Mouse (Mus musculus): Measurements from ENCODE around the gene Gdf1.

The Gdf1 gene

GRCm38 (mm10) chr8:70329124-70329834, at the start of gene Gdf1:
Gene Gdf1 (plus strand): TSS chr8:70329817.
- DNase-seq (ENCODE audit: low spot score), result no peak

GRCm38 (mm10) chr8:70281001-70281400, 48.6 kb upstream of the Gdf1 start:
- DNase-seq (ENCODE audit: low spot score), result no peak

- peak; percentile 85 for DNase-seq (ENCODE audit: low spot score)
These were observed 46.9 kb upstream of the Gdf1 start, which contains the start of gene Homer3 for GRCm38 (mm10) chr8:70282603-70283135. Gene Homer3 (plus strand): TSS chr8:70282827.

GRCm38 (mm10) chr8:70283136-70284077, 46.2 kb upstream of the Gdf1 start:
- peak; percentile 54 for DNase-seq (ENCODE audit: low spot score)

GRCm38 (mm10) chr8:70284421-70284820, 45.2 kb upstream of the Gdf1 start:
- no peak for DNase-seq (ENCODE audit: low spot score)

- no peak for DNase-seq (ENCODE audit: low spot score)
These were observed 44.3 kb upstream of the Gdf1 start for GRCm38 (mm10) chr8:70285304-70285703.

- no peak for DNase-seq (ENCODE audit: low spot score)
These were observed 42.9 kb upstream of the Gdf1 start for GRCm38 (mm10) chr8:70286737-70287136.

- DNase-seq (ENCODE audit: low spot score), result peak; percentile 76
These were observed 35.6 kb upstream of the Gdf1 start for GRCm38 (mm10) chr8:70293988-70294405.

- DNase-seq (ENCODE audit: low spot score), result no peak
These were observed 28.7 kb upstream of the Gdf1 start for GRCm38 (mm10) chr8:70300881-70301280.

- peak; percentile 93 for DNase-seq (ENCODE audit: low spot score)
These were observed 27.2 kb upstream of the Gdf1 start, which contains the start of the genes Ddx49 and Cope for GRCm38 (mm10) chr8:70302358-70302890. Gene Ddx49 (minus strand): TSS chr8:70302489. Gene Cope (plus strand): TSS chr8:70302518.

- DNase-seq (ENCODE audit: low spot score), result no peak
These were observed 26.7 kb upstream of the Gdf1 start for GRCm38 (mm10) chr8:70302901-70303300.

- DNase-seq (ENCODE audit: low spot score), result peak; percentile 37
These were observed 20.3 kb upstream of the Gdf1 start for GRCm38 (mm10) chr8:70309311-70309710.

- peak; percentile 93 for DNase-seq (ENCODE audit: low spot score)
These were observed 16.2 kb upstream of the Gdf1 start for GRCm38 (mm10) chr8:70313399-70313798.

- DNase-seq (ENCODE audit: low spot score), result peak; percentile 78
These were observed 13.8 kb upstream of the Gdf1 start, which contains the start of gene Cers1 for GRCm38 (mm10) chr8:70315624-70316510. Gene Cers1 (plus strand): TSS chr8:70315775.

- peak; percentile 92 for DNase-seq (ENCODE audit: low spot score)
These were observed 12.8 kb upstream of the Gdf1 start for GRCm38 (mm10) chr8:70316511-70317504.

GRCm38 (mm10) chr8:70317872-70318271, 11.7 kb upstream of the Gdf1 start:
- no peak for DNase-seq (ENCODE audit: low spot score)

- no peak for DNase-seq (ENCODE audit: low spot score)
These were observed 5.9 kb upstream of the Gdf1 start for GRCm38 (mm10) chr8:70323716-70324115.

- DNase-seq (ENCODE audit: low spot score), result no peak
These were observed 2.1 kb upstream of the Gdf1 start for GRCm38 (mm10) chr8:70327512-70327911.

GRCm38 (mm10) chr8:70329835-70330740, 471 bp downstream of the Gdf1 start:
- DNase-seq (ENCODE audit: low spot score), result no peak
